Mouse (Mus musculus) neural tube, embryonic 10.5 days (tissue): ENCODE data around the gene Kcnip1.
A peak's percentile ranks its signal among the peaks of the same experiment; 100 is the strongest.

Experiments used
- DNase-seq: peaks from one replicate; pipeline ENCODE4 v3.0.0-alpha.2; 2017; ENCODE audit warnings: low spot score; ENCODE audit errors: extremely low spot score

Gene Kcnip1

DNA sequence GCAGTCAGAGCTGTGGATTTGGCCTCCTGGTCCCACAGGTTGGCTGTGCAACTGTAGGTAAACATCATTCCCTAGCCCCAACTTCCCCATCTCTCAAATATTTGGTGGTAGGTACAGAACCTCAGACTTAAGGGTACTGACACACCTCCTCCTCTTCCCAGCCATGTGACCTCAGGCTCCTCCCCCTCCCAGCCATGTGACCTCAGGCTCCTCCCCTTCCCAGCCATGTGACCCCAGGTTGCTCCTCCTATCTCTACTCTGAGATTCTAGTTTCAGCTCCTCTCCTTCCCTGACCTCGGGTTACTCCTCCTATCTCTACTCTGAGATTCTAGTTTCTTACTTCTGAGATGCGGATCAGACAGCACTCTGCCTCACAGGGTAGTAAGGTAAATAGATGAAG is 163.2 kb downstream of the Kcnip1 start:
- no peak for DNase-seq

DNA sequence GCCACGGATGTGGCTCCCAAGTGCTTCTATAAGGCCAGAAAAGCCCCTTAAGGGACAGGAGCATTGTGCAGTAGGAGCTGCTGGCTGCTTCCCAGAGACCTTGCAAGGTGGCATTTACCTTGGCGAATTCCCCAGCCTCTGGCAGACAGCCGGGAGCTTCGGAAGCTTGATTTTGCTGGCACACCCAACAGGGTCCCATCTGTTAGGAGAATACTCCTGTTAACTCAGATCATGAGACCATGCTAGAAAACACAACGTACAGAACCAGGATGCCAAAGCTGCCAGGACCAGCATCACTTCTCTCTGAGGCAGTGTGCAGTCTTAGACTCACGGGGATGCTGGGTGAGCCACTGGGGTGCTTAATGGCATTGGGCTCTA is 165.1 kb downstream of the Kcnip1 start:
- no peak for DNase-seq

- no peak for DNase-seq
Observed at GRCm38 (mm10) chr11:33827085-33827828, 165.7 kb downstream of the Kcnip1 start.

DNA sequence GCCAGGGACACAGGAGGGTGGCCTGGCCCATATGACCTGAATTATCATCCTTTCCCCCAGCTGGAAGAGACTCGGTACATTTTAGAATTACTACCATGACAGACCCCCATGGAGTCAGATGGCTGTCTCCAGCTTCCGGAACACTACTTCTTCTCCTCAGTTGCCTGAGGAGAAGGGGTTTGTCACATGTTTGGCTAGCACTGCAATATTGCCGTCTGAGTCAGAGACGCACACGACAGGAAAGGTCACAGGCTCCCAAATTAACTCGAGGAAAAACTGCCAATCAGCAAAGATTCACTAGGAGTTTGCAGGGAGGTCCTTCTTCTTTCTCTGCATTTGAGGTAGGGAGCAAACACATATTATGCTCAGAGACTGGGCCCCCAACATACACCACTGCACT is 168.2 kb downstream of the Kcnip1 start:
- DNase-seq, result no peak

DNA sequence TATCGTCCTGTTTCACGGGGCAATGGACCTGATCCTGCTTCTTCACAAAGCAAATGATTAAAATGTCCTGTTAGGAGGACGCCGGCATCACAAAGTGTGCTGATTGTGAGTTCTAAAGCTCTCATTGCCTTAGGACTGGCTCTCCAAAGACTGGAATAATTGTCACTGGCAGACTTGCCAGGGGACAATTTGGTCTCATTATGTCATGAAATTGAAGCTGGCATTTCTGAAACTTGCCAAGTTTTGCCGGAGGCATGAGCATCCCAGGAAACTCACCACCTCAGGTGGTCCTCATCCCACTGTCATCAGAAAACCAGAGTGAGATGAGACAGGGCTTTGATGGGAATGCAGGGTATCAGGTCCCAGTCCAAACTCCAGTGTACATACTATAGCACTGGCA is 171.6 kb downstream of the Kcnip1 start:
- no peak for DNase-seq

- DNase-seq, result no peak
Observed at GRCm38 (mm10) chr11:33820876-33821275, 172.1 kb downstream of the Kcnip1 start.

DNA sequence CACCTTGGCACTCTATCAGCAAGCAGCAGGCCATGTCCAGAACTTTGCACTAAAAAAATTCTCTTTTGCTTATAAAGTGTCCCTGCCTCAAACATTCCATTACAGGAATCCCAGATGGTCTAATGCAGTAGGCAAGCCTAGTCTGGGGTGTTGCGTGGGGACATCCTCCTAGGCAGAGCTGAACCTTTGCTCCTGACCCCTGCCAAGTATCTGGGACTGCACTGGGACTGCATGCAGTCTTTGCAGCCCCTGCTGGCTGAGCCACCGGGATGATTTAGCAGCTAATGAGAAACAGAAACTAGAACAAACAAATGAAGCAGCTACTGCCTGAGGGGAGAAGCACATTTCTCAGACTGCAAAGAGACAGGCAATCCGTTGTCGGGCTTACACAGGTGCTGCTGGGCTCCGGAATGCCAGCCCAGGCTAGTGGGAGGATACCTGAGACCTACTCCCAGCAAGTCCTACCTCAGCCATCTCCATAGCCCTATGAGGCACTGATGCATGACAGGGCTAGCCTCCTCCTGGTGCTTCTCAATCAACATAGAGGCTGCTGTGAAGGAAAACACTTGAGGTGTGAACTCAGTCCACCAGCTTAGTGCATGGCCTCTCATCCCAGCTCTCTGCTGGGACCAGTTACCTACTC is 174.0 kb downstream of the Kcnip1 start:
- no peak for DNase-seq

DNA sequence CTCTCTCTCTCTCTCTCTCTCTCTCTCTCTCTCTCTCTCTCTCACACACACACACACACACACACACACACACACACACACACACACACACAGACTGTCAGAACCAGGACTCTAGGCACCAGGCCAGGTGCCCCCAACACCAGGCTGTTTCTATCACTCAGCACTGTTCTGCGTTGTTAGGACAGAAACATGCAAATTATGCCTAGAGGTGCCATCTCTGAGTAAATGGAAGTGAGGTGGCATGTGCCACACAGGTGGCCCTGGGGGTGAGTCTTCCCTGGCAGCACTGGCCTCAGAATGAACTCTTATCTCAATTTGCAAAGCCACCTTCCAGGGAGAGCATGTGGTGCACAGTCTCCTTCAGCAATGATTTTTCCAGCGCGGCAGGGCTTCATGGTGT is 176.9 kb downstream of the Kcnip1 start:
- no peak for DNase-seq

DNA sequence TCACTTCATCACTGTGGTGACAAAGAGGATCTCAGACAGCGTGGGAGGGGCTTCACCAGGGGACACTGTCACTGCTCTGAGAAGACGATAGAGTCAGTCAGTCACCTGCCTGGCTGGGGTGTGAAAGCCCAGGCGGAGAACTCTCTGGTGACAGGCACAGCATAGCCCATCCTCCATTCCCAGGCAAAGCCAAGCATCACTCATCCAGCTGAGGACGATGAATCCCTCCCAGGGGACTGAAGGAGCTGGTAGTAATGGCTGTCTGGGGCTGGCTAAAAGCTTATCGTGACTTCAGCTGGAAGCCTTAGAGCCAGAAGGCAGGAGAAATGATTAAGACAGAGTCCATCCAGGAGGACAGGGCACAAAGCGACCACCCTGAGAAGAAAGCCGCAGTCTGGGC is 182.8 kb downstream of the Kcnip1 start:
- no peak for DNase-seq

DNA sequence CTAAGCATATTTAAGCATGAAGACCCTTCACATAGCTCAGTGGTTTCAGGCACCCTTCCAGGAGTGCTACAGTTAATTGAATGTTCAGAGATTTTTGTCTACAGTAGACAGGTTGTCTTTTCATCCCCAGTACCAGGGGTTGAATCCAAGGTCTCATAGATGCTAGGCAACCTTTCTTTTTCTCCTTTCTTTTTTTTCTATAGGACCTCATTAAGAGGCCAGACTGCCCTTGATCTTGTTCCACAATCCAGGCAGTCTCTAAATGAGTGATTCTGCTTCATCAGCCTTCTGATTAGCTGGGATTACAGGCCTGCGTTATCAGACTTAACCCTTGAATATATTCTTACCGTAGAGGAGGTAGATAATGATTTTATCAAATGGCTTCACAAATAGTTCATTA is 189.9 kb downstream of the Kcnip1 start:
- DNase-seq, result no peak

DNA sequence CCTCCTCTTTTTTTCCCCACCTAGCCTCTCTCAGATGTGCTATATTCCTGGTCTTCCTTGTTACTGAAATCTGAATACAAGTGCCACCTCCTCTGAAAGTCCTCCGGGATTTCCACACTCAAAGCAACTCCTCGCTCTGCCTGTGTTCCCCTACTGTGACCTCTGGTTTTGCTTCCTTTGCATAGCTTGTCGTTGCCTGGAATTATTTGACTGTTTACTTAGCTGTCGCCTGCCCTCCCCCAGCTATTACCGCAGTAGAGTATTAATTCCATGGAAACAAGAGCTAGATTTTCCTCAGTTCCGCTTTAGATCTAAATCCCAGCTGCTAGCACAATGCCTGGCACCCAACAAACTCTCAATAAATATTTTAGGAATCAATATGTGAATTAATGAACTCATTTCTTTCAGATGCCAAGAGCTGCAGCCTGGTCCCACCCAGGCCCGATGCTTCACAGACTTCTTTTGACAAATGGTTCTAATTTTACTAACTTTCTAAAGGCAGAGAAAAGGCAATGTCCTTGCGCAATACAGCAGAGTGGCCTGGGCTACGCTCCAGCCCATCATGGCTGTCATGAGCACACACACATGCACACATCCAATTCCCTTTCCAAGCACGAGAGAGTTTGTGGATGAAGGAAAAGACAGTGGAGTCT is 192.4 kb downstream of the Kcnip1 start:
- no peak for DNase-seq

GRCm38 (mm10) chr11:33799933-33800332 is 193.0 kb downstream of the Kcnip1 start:
- no peak for DNase-seq

- DNase-seq, result no peak
Observed at GRCm38 (mm10) chr11:33798094-33798648, 194.8 kb downstream of the Kcnip1 start.

- peak; percentile 61 for DNase-seq
Observed at GRCm38 (mm10) chr11:33787362-33787761, 205.6 kb downstream of the Kcnip1 start.

DNA sequence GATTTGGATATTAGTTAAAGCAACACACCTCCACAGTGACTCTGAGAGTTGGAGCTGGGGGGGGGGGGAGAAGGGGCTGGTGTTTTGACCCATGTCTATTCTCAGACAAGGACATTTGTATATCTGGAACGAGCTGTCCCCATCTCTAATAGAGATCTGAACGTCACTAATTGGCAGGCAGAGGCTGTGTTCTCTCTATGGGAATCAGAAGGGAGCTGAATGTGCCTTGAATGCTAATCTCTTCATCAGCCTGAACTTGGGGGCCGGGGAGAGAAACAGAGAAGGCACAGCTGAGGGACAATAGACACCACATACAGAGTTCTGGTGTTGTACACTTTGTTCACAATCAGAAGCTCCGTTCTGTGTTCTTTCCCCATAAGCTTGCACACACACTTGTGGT is 206.4 kb downstream of the Kcnip1 start:
- no peak for DNase-seq

DNA sequence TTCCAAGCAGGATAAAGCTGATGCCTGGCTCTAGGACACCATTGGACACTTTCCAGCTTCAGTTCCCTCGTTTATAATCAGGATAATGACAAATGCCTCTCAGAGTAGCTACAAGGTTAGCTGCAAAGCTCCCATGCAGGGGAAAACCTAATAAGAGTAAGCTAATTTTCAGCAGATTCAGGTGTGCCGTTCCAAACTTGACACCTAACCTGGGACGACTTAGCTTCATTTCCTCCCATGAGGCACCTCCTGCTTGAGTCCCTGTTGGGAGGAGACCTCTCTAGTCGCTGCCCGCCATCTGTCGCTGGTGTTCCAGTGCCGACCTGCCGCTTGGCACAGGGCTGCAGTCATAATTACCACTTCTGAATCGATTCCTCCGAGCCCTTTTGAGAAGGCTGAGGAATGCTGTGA is 211.4 kb downstream of the Kcnip1 start:
- DNase-seq, result no peak

GRCm38 (mm10) chr11:33780263-33780662 is 212.7 kb downstream of the Kcnip1 start:
- no peak for DNase-seq

- no peak for DNase-seq
Observed at GRCm38 (mm10) chr11:33772615-33773141, 220.3 kb downstream of the Kcnip1 start.

GRCm38 (mm10) chr11:33772043-33772442 is 220.9 kb downstream of the Kcnip1 start:
- DNase-seq, result no peak

DNA sequence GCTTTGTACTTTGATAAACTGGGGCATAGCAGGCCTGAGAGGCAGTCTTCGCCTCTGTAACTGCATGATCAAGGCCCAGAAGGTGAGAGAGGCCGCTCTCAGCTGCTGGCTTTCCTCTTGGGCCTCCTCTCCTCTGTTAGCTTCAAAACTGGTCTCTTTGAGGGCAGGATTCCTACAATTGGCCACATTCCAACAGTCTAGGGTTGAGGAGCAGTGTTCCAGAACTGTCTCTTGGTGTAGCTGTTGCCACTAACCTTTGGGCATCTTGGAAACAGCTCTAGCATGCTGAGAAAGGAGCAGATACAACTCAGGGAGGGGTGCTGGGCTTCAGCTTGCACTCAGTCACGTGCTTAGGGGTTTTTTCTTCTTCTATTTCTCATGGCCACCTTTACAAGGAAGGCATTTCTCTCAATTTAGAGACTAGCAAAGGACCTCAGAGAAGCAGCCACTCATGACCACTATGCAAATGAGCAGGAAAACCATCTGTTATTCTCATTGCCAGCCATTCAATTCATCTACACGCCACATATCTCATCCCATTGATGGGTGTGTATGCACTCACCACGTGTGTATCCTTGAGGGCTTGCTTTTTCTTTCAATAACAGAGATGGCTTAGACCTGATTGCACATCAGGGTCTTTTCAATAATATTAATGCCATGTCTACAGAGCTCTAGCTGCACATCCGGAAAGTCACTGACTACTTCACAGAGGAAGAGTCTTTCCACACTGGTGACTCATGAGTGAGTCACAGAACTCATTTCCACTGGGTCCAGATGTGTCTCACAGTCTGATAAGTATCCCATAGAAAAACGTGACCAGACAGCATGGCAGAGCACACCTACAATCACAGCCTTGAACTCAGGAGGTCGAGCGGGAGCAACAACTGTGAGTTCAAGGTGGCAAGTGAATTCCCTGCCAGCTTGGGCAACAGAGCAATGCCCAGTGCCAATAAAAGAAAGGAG is 225.7 kb downstream of the Kcnip1 start:
- DNase-seq, result no peak

GRCm38 (mm10) chr11:33761201-33761755 is 231.7 kb downstream of the Kcnip1 start:
- DNase-seq, result no peak
